Mouse (Mus musculus): Measurements from ENCODE around the gene Ablim1.

Gene Ablim1

GRCm38 (mm10) chr19:57304666-57305065 is 10.1 kb downstream of the Ablim1 start:
- no peak for DNase-seq (ENCODE audit: low spot score in 2 of 2)

- no peak for DNase-seq (ENCODE audit: low spot score in 2 of 2)
Measured at GRCm38 (mm10) chr19:57301961-57302395, 12.7 kb downstream of the Ablim1 start.

GRCm38 (mm10) chr19:57298006-57298405 is 16.7 kb downstream of the Ablim1 start:
- DNase-seq (ENCODE audit: low spot score in 2 of 2) = no peak

- no peak for DNase-seq (ENCODE audit: low spot score in 2 of 2)
Measured at GRCm38 (mm10) chr19:57297447-57297846, 17.3 kb downstream of the Ablim1 start.

GRCm38 (mm10) chr19:57296539-57296938 is 18.2 kb downstream of the Ablim1 start:
- no peak for DNase-seq (ENCODE audit: low spot score in 2 of 2)

- DNase-seq (ENCODE audit: low spot score in 2 of 2) = no peak
Measured at GRCm38 (mm10) chr19:57295521-57295920, 19.2 kb downstream of the Ablim1 start.

GRCm38 (mm10) chr19:57294356-57294755 is 20.4 kb downstream of the Ablim1 start:
- no peak for DNase-seq (ENCODE audit: low spot score in 2 of 2)

- DNase-seq (ENCODE audit: low spot score in 2 of 2) = no peak
Measured at GRCm38 (mm10) chr19:57293737-57294136, 21.0 kb downstream of the Ablim1 start.

GRCm38 (mm10) chr19:57283310-57283709 is 31.4 kb downstream of the Ablim1 start:
- DNase-seq (ENCODE audit: low spot score in 2 of 2) = no peak

GRCm38 (mm10) chr19:57282642-57283041 is 32.1 kb downstream of the Ablim1 start:
- no peak for DNase-seq (ENCODE audit: low spot score in 2 of 2)

GRCm38 (mm10) chr19:57279666-57280065 is 35.1 kb downstream of the Ablim1 start:
- DNase-seq (ENCODE audit: low spot score in 2 of 2) = no peak

GRCm38 (mm10) chr19:57278263-57278662 is 36.5 kb downstream of the Ablim1 start:
- no peak for DNase-seq (ENCODE audit: low spot score in 2 of 2)

- DNase-seq (ENCODE audit: low spot score in 2 of 2) = no peak
Measured at GRCm38 (mm10) chr19:57277010-57277409, 37.7 kb downstream of the Ablim1 start.

GRCm38 (mm10) chr19:57275166-57275953 is 39.4 kb downstream of the Ablim1 start:
- no peak for DNase-seq (ENCODE audit: low spot score in 2 of 2)

GRCm38 (mm10) chr19:57274717-57275116 is 40.0 kb downstream of the Ablim1 start:
- DNase-seq (ENCODE audit: low spot score in 2 of 2) = no peak

GRCm38 (mm10) chr19:57274286-57274685 is 40.4 kb downstream of the Ablim1 start:
- no peak for DNase-seq (ENCODE audit: low spot score in 2 of 2)

- DNase-seq (ENCODE audit: low spot score in 2 of 2) = peak; percentile 22 to 34
Measured at GRCm38 (mm10) chr19:57272824-57273613, 41.7 kb downstream of the Ablim1 start.

GRCm38 (mm10) chr19:57271757-57272156 is 43.0 kb downstream of the Ablim1 start:
- no peak for DNase-seq (ENCODE audit: low spot score in 2 of 2)

- DNase-seq (ENCODE audit: low spot score in 2 of 2) = no peak
Measured at GRCm38 (mm10) chr19:57270711-57271110, 44.0 kb downstream of the Ablim1 start.

GRCm38 (mm10) chr19:57269791-57270190 is 44.9 kb downstream of the Ablim1 start:
- DNase-seq (ENCODE audit: low spot score in 2 of 2) = no peak

GRCm38 (mm10) chr19:57267531-57267930 is 47.2 kb downstream of the Ablim1 start:
- no peak for DNase-seq (ENCODE audit: low spot score in 2 of 2)

- DNase-seq (ENCODE audit: low spot score in 2 of 2) = no peak
Measured at GRCm38 (mm10) chr19:57266374-57267085, 48.2 kb downstream of the Ablim1 start.
